Mouse (Mus musculus) hindbrain, embryonic 11.5 days (tissue): ENCODE results near the gene Lrrc1. TPM values are rescaled to one million over a fixed set of nuclear protein-coding genes. Genes with fewer than 3 reads are reported as not detected.

ENCODE experiments used
- ATAC-seq: fragments of 200-750 bp; cut with Nextera tagmentation; 2 replicates; pipeline ENCODE4 v1.8.0; 2017; ENCODE audit warnings: mild to moderate bottlenecking, moderate TSS enrichment, moderate library complexity; ENCODE audit not compliant: low FRiP score
- DNase-seq: peaks from one replicate; pipeline ENCODE4 v3.0.0-alpha.2; 2015; ENCODE audit warnings: low spot score
- H3K27ac ChIP-seq: fragments of 300-500 bp; sonication (generic); 2 replicates; pipeline ENCODE4 v1.5.1; 2014; ENCODE audit warnings: mild to moderate bottlenecking, low read depth, low read length
- H3K27me3 ChIP-seq: fragments of 300-500 bp; sonication (generic); 2 replicates; pipeline ENCODE4 v1.6.1; 2014; ENCODE audit warnings: mild to moderate bottlenecking, low read length, moderate library complexity, mixed read lengths; ENCODE audit not compliant: control insufficient read depth, insufficient read depth
- H3K36me3 ChIP-seq: fragments of 300-500 bp; sonication (generic); 2 replicates; pipeline ENCODE4 v1.6.1; 2014; ENCODE audit warnings: mild to moderate bottlenecking, low read length, moderate library complexity, mixed read lengths; ENCODE audit not compliant: control insufficient read depth, insufficient read depth
- H3K4me1 ChIP-seq: fragments of 300-500 bp; sonication (generic); replicated peaks from 2 replicates; pipeline ENCODE4 v1.6.1; 2014; ENCODE audit warnings: low read length, mixed read lengths; ENCODE audit not compliant: control insufficient read depth, insufficient read depth
- H3K4me2 ChIP-seq: fragments of 300-500 bp; sonication (generic); replicated peaks from 2 replicates; pipeline ENCODE4 v1.6.1; 2014; ENCODE audit warnings: mild to moderate bottlenecking, low read depth, low read length
- H3K4me3 ChIP-seq: fragments of 300-500 bp; sonication (generic); 2 replicates; pipeline ENCODE4 v1.5.1; 2014; ENCODE audit warnings: low read depth, low read length
- H3K9ac ChIP-seq: fragments of 300-500 bp; sonication (generic); 2 replicates; pipeline ENCODE4 v1.6.1; 2014; ENCODE audit warnings: low read depth, low read length
- H3K9me3 ChIP-seq: fragments of 300-500 bp; sonication (generic); 2 replicates; pipeline ENCODE4 v1.6.1; 2016; ENCODE audit warnings: low read length; ENCODE audit not compliant: control insufficient read depth
- WGBS: fragments of 180-500 bp; shearing (Covaris S2); extraction: QIAGEN DNeasy Blood & Tissue Kit; methylation state at CpG from one replicate; pipeline ENCODE4 v1.1.7; 2014; 5-methylcytosine and 5-hydroxymethylcytosine counted together
- polyA plus RNA-seq: library from polyadenylated mRNA; unstranded; fragments of >200 nt; fragmentation: Nextera tagmentation; extraction: Ambion mirVana; gene quantifications from 2 replicates; pipeline ENCODE4 v1.2.1, GENCODE M21; 2014

The Lrrc1 gene
- polyA plus RNA-seq, 1 experiment from 2014 or later: 10.2 TPM

DNA sequence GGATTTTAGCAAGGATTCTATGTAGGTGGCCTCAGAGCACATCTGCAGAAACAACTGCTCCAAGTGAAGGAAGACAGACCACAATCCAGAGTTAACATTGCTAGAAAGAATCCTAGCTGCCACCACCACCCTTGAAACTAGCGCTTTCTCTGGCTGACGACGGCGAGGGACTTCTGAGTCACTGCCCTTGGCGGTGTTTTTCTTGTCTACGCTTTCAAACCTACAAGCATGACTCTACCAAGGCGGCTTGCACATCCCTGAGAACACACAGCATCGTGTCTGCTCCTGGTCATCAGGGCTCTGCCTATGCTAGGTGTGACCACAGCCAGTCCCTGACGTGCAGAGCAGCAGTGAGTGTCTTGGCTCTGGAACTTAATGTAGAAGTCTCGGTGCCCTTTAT, 59.9 kb downstream of the Lrrc1 start:
- Histone ChIP-seq H3K9ac (no peak overlapping the region), H3K9me3 (no peaks in the 10 kb centered on the region), H3K4me3 (no peak overlapping the region), H3K36me3 (no peaks in the 10 kb centered on the region), H3K4me1 (peaks cover 7% of the 10 kb centered on the region; the same call in 1 of the 2 replicates), H3K27me3 (no peaks in the 10 kb centered on the region), H3K27ac (no peak overlapping the region), H3K4me2 (no peak overlapping the region)
- no peak for DNase-seq
- no peak for ATAC-seq
- 93% methylated on average over 10 of the region's 10 CpGs for WGBS

DNA sequence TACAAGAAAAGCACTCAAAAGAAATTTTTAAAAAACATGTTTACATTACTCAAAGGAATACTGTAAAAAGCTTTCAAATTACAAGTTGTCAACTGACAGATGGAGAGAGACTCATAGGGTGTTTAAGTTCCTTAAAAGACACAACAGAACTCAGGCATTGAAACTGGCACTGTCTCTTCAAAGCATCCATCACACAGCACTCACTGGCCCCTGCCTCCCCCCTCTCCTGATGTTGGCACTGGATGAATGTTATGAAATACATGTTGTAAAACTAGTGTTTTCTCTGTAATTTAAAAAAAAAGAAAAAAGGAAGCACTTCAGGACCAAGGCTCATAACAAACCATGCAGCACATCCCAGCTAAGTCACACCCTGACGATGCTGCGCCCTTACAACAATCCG, 61.1 kb downstream of the Lrrc1 start:
- Histone ChIP-seq H3K4me1 (peaks cover 10% of the 10 kb centered on the region), H3K27ac (no peak overlapping the region), H3K9me3 (no peaks in the 10 kb centered on the region), H3K27me3 (no peaks in the 10 kb centered on the region), H3K4me2 (no peak overlapping the region), H3K9ac (no peak overlapping the region), H3K36me3 (no peaks in the 10 kb centered on the region), H3K4me3 (no peak overlapping the region)
- 96% methylated on average over 3 of the region's 3 CpGs for WGBS
- DNase-seq (no peak), ATAC-seq (no peak)

- Histone ChIP-seq H3K9me3 (no peaks in the 10 kb centered on the region), H3K9ac (no peak overlapping the region), H3K27me3 (no peaks in the 10 kb centered on the region), H3K36me3 (no peaks in the 10 kb centered on the region), H3K4me2 (no peak overlapping the region), H3K4me3 (no peak overlapping the region), H3K4me1 (peaks cover 11% of the 10 kb centered on the region), H3K27ac (no peak overlapping the region)
- 68% methylated on average over 5 of the region's 5 CpGs for WGBS
- DNase-seq (no peak), ATAC-seq (no peak)
Observed at GRCm38 (mm10) chr9:77482281-77482680, 62.4 kb downstream of the Lrrc1 start.

GRCm38 (mm10) chr9:77481380-77481779, 63.3 kb downstream of the Lrrc1 start:
- Histone ChIP-seq H3K4me3 (no peak overlapping the region), H3K9ac (no peak overlapping the region), H3K4me1 (peaks cover 11% of the 10 kb centered on the region), H3K27me3 (no peaks in the 10 kb centered on the region), H3K9me3 (no peaks in the 10 kb centered on the region), H3K27ac (no peak overlapping the region), H3K4me2 (no peak overlapping the region), H3K36me3 (no peaks in the 10 kb centered on the region)
- DNase-seq (no peak), ATAC-seq (no peak)
- 68% methylated on average over 7 of the region's 7 CpGs for WGBS

DNA sequence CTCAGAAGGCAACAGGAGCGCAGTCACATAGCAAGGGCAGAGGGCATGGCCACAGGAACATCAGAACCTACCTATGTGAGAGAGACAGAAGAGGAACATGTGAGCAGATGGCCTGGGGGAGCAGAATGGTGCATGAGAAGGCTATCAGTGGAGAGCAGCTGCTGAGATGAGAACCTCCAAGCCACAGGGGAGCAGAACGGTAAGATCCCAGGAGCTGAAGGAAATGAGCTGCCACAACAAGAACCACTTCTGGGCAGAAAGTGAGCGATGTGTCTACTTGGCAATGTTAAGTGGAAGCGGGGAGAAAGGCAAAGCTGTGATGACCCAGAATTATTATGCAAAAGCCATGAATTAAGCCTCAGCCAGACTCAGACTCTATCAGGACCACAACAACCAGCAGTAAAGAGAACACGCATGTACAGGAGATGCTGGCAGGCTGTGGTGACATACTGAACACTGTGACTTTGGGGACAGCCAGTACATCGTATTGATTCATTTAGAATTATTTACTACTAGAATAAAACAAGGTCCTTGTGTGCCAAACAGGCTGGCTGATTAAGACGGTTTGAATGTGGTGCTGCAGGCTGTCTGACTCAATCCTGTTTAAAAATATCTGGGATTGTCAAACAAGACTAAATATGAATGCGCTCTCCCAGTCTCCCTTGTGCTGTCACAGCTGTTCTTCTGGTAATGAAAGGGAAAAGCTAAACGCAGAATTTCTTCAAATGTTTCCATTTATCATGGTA, 63.9 kb downstream of the Lrrc1 start:
- WGBS: 73% methylated on average over 9 of the region's 9 CpGs
- DNase-seq (no peak), ATAC-seq (no peak)
- H3K9ac ChIP-seq: no peak overlapping the region
- no peak overlapping the region for H3K4me3 ChIP-seq
- H3K27me3 ChIP-seq: no peaks in the 10 kb centered on the region
- peaks cover 11% of the 10 kb centered on the region for H3K4me1 ChIP-seq
- no peak overlapping the region for H3K27ac ChIP-seq
- H3K9me3 ChIP-seq: no peaks in the 10 kb centered on the region
- no peaks in the 10 kb centered on the region for H3K36me3 ChIP-seq
- no peak overlapping the region for H3K4me2 ChIP-seq

- ATAC-seq (no peak), DNase-seq (no peak)
- Histone ChIP-seq H3K9me3 (no peaks in the 10 kb centered on the region), H3K27ac (0 out of 2 replicates have a peak overlapping the region, but pooled peaks have one; percentile 5), H3K36me3 (no peaks in the 10 kb centered on the region), H3K4me3 (no peak overlapping the region), H3K27me3 (no peaks in the 10 kb centered on the region), H3K9ac (no peak overlapping the region), H3K4me2 (no peak overlapping the region), H3K4me1 (peaks cover 11% of the 10 kb centered on the region)
- WGBS: 58% methylated on average over 7 of the region's 7 CpGs
Observed at GRCm38 (mm10) chr9:77480001-77480400, 64.7 kb downstream of the Lrrc1 start.

- Histone ChIP-seq H3K9me3 (no peaks in the 10 kb centered on the region), H3K4me3 (no peak overlapping the region), H3K27me3 (no peaks in the 10 kb centered on the region), H3K4me2 (no peak overlapping the region), H3K9ac (no peak overlapping the region), H3K4me1 (peaks cover 11% of the 10 kb centered on the region), H3K27ac (no peak overlapping the region), H3K36me3 (no peaks in the 10 kb centered on the region)
- ATAC-seq (no peak), DNase-seq (no peak)
- 49% methylated on average over 10 of the region's 10 CpGs for WGBS
Observed at GRCm38 (mm10) chr9:77478166-77478920, 66.3 kb downstream of the Lrrc1 start.

GRCm38 (mm10) chr9:77474535-77474934, 70.1 kb downstream of the Lrrc1 start:
- no peak for DNase-seq
- H3K4me2 ChIP-seq: no peak overlapping the region
- 86% methylated on average over 4 of the region's 4 CpGs for WGBS
- no peaks in the 10 kb centered on the region for H3K36me3 ChIP-seq
- H3K9ac ChIP-seq: no peak overlapping the region
- ATAC-seq: no peak
- no peaks in the 10 kb centered on the region for H3K27me3 ChIP-seq
- H3K4me1 ChIP-seq: peaks cover 3% of the 10 kb centered on the region
- no peaks in the 10 kb centered on the region for H3K9me3 ChIP-seq
- no peak overlapping the region for H3K4me3 ChIP-seq
- no peak overlapping the region for H3K27ac ChIP-seq

DNA sequence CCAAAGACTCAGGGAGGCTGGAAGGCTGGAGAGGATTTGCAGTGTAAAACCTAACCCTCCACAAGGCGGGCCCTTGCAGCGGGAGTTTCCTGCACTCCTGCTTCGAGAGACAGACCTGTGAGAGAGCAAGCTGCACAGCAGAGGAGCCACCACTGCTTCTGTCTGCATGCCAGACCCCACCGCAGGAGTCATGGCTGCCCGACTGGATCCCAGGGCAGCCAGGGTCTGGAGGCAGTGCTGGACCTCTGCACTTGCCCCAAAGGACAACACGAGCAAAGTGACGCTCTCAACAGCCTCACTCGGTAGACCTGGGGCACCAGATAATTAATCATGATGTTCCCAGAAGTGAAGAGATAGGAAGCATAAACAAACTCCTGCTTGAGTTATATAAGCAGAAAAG, 72.1 kb downstream of the Lrrc1 start:
- H3K4me1 ChIP-seq: no peaks in the 10 kb centered on the region
- no peak for DNase-seq

More for the DNA sequence above, 72.1 kb downstream of the Lrrc1 start:
- Histone ChIP-seq H3K36me3 (no peaks in the 10 kb centered on the region), H3K4me3 (no peak overlapping the region), H3K9me3 (no peaks in the 10 kb centered on the region), H3K27me3 (no peaks in the 10 kb centered on the region), H3K4me2 (no peak overlapping the region), H3K27ac (no peak overlapping the region), H3K9ac (no peak overlapping the region)
- no peak for ATAC-seq
- 74% methylated on average over 8 of the region's 8 CpGs for WGBS
